In the genomic region with DNA sequence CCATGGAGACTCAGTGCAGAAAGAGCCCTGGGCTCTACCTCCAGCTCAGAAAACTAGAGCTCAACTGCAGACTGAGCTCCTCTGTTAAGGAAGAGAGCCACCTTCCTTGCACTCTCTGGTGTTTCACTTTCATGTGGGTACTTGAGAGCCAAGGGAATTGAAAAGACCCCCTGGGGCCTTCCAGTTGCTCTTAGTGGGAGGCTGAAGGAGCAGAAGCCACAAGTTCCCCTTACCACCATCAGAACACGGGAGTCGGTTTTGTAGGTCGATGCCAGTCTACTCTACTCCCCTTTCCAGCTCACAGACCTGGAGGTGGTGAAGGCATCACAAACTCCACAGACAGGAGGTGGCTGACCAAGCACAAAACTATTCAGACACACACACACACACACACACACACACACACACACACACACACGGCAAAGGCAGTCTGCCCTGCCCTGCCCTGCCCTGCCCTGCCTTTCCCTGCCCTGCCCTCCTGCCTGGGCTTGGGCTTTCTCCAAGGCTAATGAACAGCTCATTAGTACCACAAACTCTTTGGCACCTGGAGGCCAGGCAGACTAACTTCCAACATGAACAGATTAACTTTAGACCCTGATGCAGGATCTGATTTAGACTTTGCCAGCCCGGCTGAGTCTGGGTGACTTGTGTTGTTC, we compare ENCODE assay signal across 20 mouse cellular contexts. TPM values are rescaled to one million over a fixed set of nuclear protein-coding genes. Genes with fewer than 3 reads are reported as not detected.
DNase-seq lines count a peak whose midpoint lies in the region; ATAC-seq and TF ChIP-seq lines count a peak whose summit lies in the region.
"Had no signal": no experiment of that assay in that cellular context is flagged by ENCODE, and none has a peak within 500 bp of the region (broad histone marks: within the 10 kb centered on the region; RNA-seq: fewer than 3 reads in every experiment).

No protein-coding gene starts in this region.

- ATAC-seq in kidney, postnatal 0 days (replicated peaks; ENCODE audit: low FRiP score, low read depth) = peak; percentile 75
- ATAC-seq in stomach, embryonic 15.5 days (ENCODE audit: insufficient read depth, low FRiP score, low read depth) = peak; percentile 71
- no peak for ATAC-seq in forebrain, embryonic 12.5 days (ENCODE audit: low FRiP score)
- ATAC-seq: forebrain, embryonic 14.5 days; hindbrain, embryonic 16.5 days; midbrain, embryonic 13.5 days had no signal

- TF ChIP-seq CTCF in testis, adult 2 months (IDR thresholded peaks at IDR 0.05; ENCODE audit: control insufficient read depth, insufficient read depth, insufficient replicate concordance, low read depth, low read length) = no peak
- TF ChIP-seq CTCF in kidney, postnatal 0 days (IDR thresholded peaks at IDR 0.05; ENCODE audit: low read depth) = no peak

- DNase-seq in testis, postnatal 10 days (ENCODE audit: low spot score) = no peak
- peak; percentile 29 for DNase-seq in ZHBTc4 (ENCODE audit: low read depth, low spot score)
- no peak for DNase-seq in kidney, postnatal 0 days (ENCODE audit: low spot score)
- DNase-seq in embryo, embryonic 11 days = no peak
- DNase-seq in cerebellum, postnatal 10 days = no peak
- DNase-seq: adrenal gland, postnatal 25 days; cerebellum, postnatal 25 days; heart, postnatal 10 days; liver, embryonic 13.5 days; lung, postnatal 14 days had no signal

- WGBS in kidney, postnatal 0 days = 77% methylated on average over 5 of the region's 5 CpGs
- WGBS in stomach, embryonic 15.5 days = 76% methylated on average over 5 of the region's 5 CpGs
- 82% methylated on average over 5 of the region's 5 CpGs for WGBS in forebrain, embryonic 12.5 days

- H3K9me3 ChIP-seq in kidney, postnatal 0 days (replicated peaks; ENCODE audit: low read length) = no peaks in the 10 kb centered on the region
- no peaks in the 10 kb centered on the region for H3K9me3 ChIP-seq in stomach, embryonic 15.5 days
- no peaks in the 10 kb centered on the region for H3K9me3 ChIP-seq in forebrain, embryonic 12.5 days
- H3K9me3 ChIP-seq: liver, embryonic 13.5 days; midbrain, embryonic 13.5 days had no signal

- TF ChIP-seq POLR2A in testis, adult 2 months (IDR thresholded peaks at IDR 0.05; ENCODE audit: control insufficient read depth, low read depth, low read length) = no peak

- no peaks in the 10 kb centered on the region for H3K36me3 ChIP-seq in testis, adult 2 months (ENCODE audit: control insufficient read depth, insufficient read depth, low read length)
- H3K36me3 ChIP-seq in kidney, postnatal 0 days (ENCODE audit: insufficient read depth, low read length) = no peaks in the 10 kb centered on the region
- H3K36me3 ChIP-seq in stomach, embryonic 15.5 days = no peaks in the 10 kb centered on the region
- no peaks in the 10 kb centered on the region for H3K36me3 ChIP-seq in forebrain, embryonic 12.5 days (replicated peaks)
- H3K36me3 ChIP-seq: liver, embryonic 13.5 days; midbrain, embryonic 13.5 days had no signal

- peak overlapping the region; percentile 66 for H3K27ac ChIP-seq in testis, adult 2 months (ENCODE audit: control insufficient read depth, insufficient read depth, low read depth, low read length)
- no peak overlapping the region for H3K27ac ChIP-seq in kidney, postnatal 0 days
- H3K27ac ChIP-seq in stomach, embryonic 15.5 days = no peak overlapping the region; the same call in 1 of the 2 replicates
- no peak overlapping the region for H3K27ac ChIP-seq in forebrain, embryonic 12.5 days
- H3K27ac ChIP-seq: heart, adult 2 months; liver, embryonic 13.5 days; midbrain, embryonic 13.5 days had no signal

- H3K27me3 ChIP-seq in testis, adult 2 months (ENCODE audit: control insufficient read depth, insufficient read depth, low read length) = no peaks in the 10 kb centered on the region
- no peaks in the 10 kb centered on the region for H3K27me3 ChIP-seq in kidney, postnatal 0 days (ENCODE audit: insufficient read depth, low read length)
- H3K27me3 ChIP-seq in stomach, embryonic 15.5 days (replicated peaks) = no peaks in the 10 kb centered on the region
- H3K27me3 ChIP-seq in forebrain, embryonic 12.5 days = no peaks in the 10 kb centered on the region
- H3K27me3 ChIP-seq: liver, embryonic 13.5 days; midbrain, embryonic 13.5 days had no signal

- no peak overlapping the region for H3K9ac ChIP-seq in kidney, postnatal 0 days (ENCODE audit: low read depth, low read length)
- no peak overlapping the region for H3K9ac ChIP-seq in stomach, embryonic 15.5 days
- H3K9ac ChIP-seq in forebrain, embryonic 12.5 days = no peak overlapping the region
- H3K9ac ChIP-seq: liver, embryonic 13.5 days; midbrain, embryonic 13.5 days had no signal

- H3K4me1 ChIP-seq in testis, adult 2 months (ENCODE audit: control insufficient read depth, insufficient read depth, low read length) = peaks cover 4% of the 10 kb centered on the region; the same call in 1 of the 2 replicates
- no peaks in the 10 kb centered on the region for H3K4me1 ChIP-seq in kidney, postnatal 0 days (replicated peaks; ENCODE audit: insufficient read depth, low read length)
- 0 out of 2 replicates have a peak, but pooled peaks cover 3% of the 10 kb centered on the region for H3K4me1 ChIP-seq in stomach, embryonic 15.5 days
- no peaks in the 10 kb centered on the region for H3K4me1 ChIP-seq in forebrain, embryonic 12.5 days
- H3K4me1 ChIP-seq: liver, embryonic 13.5 days had no signal

- H3K4me2 ChIP-seq in kidney, postnatal 0 days (ENCODE audit: low read length) = no peak overlapping the region
- no peak overlapping the region for H3K4me2 ChIP-seq in stomach, embryonic 15.5 days
- no peak overlapping the region for H3K4me2 ChIP-seq in forebrain, embryonic 12.5 days
- H3K4me2 ChIP-seq: liver, embryonic 13.5 days; midbrain, embryonic 13.5 days had no signal

- H3K4me3 ChIP-seq in testis, adult 2 months (ENCODE audit: control insufficient read depth, low read depth, low read length) = no peak overlapping the region
- H3K4me3 ChIP-seq in kidney, postnatal 0 days (replicated peaks; ENCODE audit: low read depth, low read length) = no peak overlapping the region
- no peak overlapping the region for H3K4me3 ChIP-seq in stomach, embryonic 15.5 days (replicated peaks)
- H3K4me3 ChIP-seq in forebrain, embryonic 12.5 days (replicated peaks) = no peak overlapping the region
- H3K4me3 ChIP-seq: heart, adult 2 months; liver, embryonic 13.5 days; midbrain, embryonic 13.5 days had no signal

RNA-seq across cellular contexts. Expression of a gene that starts 1.7 kb away (rescaled TPM):
- not detected in 2 replicates for polyA plus RNA-seq in testis, adult 2 months (2012; rRNA removed)
- polyA plus RNA-seq in kidney, postnatal 0 days (2015; fragmentation: Nextera tagmentation; extraction: Ambion mirVana) = not detected in 2 replicates
- polyA plus RNA-seq in stomach, embryonic 15.5 days (2015; fragmentation: Nextera tagmentation; extraction: Ambion mirVana) = not detected in 2 replicates
- not detected in 2 replicates for polyA plus RNA-seq in forebrain, embryonic 12.5 days (2016; fragmentation: Nextera tagmentation; extraction: Ambion mirVana)
- polyA plus RNA-seq: embryonic facial prominence, embryonic 14.5 days; forebrain, embryonic 14.5 days; heart, adult 2 months; hindbrain, embryonic 16.5 days; liver, embryonic 13.5 days; midbrain, embryonic 13.5 days; neural tube, embryonic 11.5 days; spleen, adult 2 months had no signal

RNA-seq across cellular contexts. Expression of a gene that starts 51.1 kb away (rescaled TPM):
- 3.5 and 4.2 TPM in 2 replicates for polyA plus RNA-seq in testis, adult 2 months (2012; rRNA removed)
- 22.8 and 24.2 TPM in 2 replicates for polyA plus RNA-seq in kidney, postnatal 0 days (2015; fragmentation: Nextera tagmentation; extraction: Ambion mirVana)
- 30.9 and 31.5 TPM in 2 replicates for polyA plus RNA-seq in stomach, embryonic 15.5 days (2015; fragmentation: Nextera tagmentation; extraction: Ambion mirVana)
- 6.7 and 7.3 TPM in 2 replicates for polyA plus RNA-seq in forebrain, embryonic 12.5 days (2016; fragmentation: Nextera tagmentation; extraction: Ambion mirVana)
